Mouse (Mus musculus) ZHBTc4 (cell line): ENCODE results near the gene Bcl2l10.

Experiments used
- DNase-seq: peaks from one replicate; pipeline ENCODE4 v3.0.0-alpha.2; 2011; ENCODE audit warnings: low read depth, low spot score

Gene Bcl2l10

DNA sequence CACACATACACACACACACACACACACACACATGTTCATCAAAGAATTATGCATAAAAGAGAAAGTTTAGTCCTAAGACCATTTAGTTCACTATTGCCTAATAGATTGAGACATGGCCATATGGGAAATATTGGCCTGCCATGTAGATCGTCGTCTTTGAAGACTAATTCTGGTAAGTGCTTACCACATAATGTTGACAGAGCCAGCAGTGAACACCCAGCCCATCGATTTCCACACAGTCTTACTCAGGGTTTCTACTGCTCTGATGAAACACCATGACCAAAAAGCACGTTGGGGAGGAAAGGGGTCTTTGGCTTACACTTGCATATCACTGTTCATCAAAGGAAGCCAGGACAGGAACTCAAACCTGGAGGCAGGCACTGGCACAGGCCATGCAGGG lies 5.1 kb upstream of the Bcl2l10 start:
- DNase-seq, result no peak

DNA sequence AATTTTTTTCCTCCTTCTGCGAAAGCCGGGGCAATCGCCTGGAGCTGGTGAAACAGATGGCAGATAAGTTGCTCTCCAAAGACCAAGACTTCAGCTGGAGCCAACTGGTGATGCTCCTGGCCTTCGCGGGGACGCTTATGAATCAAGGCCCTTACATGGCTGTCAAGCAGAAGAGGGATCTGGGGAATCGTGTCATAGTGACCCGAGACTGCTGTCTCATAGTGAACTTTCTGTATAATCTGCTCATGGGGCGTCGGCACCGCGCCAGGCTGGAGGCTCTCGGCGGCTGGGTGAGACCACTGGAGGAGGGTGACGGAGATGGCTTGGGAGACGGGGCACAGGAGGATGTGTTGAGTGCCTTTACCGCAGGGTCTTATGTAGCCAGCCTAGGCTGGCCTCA lies 508 bp downstream of the Bcl2l10 start:
- DNase-seq, result peak; percentile 43

GRCm38 (mm10) chr9:75348641-75349040 lies 1.1 kb downstream of the Bcl2l10 start:
- DNase-seq, result no peak

DNA sequence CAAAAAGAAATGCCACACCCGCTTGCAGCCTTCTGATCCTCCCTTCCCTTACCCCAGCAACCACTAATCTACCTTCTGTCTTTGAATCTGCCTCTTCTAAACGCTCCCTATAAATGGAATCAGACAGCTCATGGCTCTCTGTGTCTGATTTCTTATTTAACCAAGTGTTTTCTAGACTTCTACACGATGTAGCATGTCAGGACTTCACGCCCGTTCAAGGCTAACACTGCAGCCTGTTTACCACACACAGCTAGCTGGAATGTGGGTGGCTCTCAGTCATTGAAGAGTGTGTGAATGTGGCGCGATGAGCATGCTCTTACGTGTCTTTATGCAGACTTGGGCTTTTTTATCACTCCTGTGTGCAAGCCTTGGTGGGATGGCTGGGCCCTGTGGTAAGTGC lies 5.5 kb downstream of the Bcl2l10 start:
- DNase-seq, result peak; percentile 51

DNA sequence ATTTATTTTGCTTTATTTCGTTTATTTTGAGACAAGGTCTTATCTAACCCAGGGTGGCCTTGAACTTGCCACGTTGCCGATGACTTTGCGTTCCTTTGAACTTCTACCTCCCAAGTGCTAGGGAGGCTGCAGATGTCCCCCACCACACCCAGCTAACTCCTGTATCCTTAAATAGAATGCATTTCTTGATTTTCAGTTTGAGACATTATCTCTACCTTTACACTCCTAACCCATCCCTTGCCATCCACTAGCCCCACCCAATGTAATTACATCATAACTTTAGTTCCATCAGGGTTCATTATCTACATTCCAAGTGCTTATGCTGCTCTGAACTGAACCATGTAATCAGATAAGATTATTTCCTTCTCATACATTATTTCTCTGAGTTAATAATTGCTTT lies 8.2 kb downstream of the Bcl2l10 start:
- no peak for DNase-seq

GRCm38 (mm10) chr9:75357087-75357654 lies 9.6 kb downstream of the Bcl2l10 start:
- DNase-seq, result no peak

DNA sequence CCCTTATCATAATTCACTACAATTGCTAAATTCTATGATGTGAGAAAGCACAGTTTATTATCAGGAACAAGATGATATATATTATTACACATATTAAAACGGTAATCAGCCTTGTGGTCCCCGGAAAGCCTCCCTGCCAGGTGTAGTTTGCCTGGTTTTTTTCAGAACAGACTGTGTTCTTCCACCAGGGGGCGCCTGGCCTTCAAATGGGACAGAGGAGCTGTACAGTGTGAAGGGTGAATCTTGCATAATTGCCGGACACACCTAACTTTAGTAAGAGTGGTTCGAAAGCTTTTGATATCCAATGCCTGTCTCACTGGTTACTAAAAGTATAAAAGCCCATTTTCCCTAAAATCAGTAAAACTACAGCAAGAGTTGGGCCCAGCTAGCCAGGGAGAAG lies 14.1 kb downstream of the Bcl2l10 start:
- peak; percentile 85 for DNase-seq

- DNase-seq, result no peak
These were observed 14.6 kb downstream of the Bcl2l10 start for GRCm38 (mm10) chr9:75362201-75362600.

- no peak for DNase-seq
These were observed 15.4 kb downstream of the Bcl2l10 start for GRCm38 (mm10) chr9:75363001-75363400.

GRCm38 (mm10) chr9:75363702-75364101 lies 16.1 kb downstream of the Bcl2l10 start:
- DNase-seq, result peak; percentile 43

- DNase-seq, result peak; percentile 35
These were observed 17.6 kb downstream of the Bcl2l10 start for GRCm38 (mm10) chr9:75365195-75365594.

DNA sequence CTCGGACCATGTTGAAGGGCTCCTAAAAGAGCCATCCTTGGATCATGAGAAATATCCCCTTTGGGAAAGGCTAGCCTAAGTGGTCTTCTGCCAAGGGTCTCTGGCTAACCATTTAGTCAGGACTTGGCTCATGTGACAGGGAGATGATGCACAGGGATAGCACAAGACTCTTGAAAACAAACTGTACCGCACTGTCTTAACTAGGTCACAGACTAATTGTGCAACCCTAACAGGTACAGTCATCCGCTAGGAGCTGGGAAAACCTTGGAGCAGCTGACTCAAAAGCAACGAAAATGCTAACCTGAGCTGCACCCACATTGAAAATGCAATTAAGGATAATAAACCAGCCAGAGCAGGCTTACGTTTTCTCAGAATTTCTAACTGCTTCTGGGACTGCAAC lies 18.6 kb downstream of the Bcl2l10 start:
- no peak for DNase-seq

GRCm38 (mm10) chr9:75368779-75369178 lies 21.2 kb downstream of the Bcl2l10 start:
- no peak for DNase-seq

GRCm38 (mm10) chr9:75375606-75376005 lies 28.0 kb downstream of the Bcl2l10 start:
- peak; percentile 17 for DNase-seq

GRCm38 (mm10) chr9:75376428-75376827 lies 28.9 kb downstream of the Bcl2l10 start:
- peak; percentile 92 for DNase-seq

- DNase-seq, result no peak
These were observed 31.2 kb downstream of the Bcl2l10 start for GRCm38 (mm10) chr9:75378774-75379173.

DNA sequence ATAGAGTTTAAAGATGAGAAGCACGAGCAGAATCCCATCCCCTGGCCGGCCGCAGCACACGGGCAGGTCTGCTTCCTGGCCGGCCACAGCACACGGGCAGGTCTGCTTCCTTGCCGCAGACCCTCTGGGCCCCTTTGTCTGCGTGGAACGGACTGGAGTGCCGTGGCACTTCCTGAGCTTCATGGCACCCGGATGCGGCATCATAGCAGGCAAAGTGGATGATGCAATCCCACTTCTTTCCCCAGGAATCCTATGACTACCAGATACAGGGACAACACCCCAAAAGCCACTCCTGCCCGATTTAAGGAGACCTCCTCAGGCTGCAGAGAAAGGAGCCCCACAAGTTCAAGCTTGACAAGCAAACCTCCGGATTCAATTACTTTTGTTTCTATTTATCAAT lies 35.3 kb downstream of the Bcl2l10 start:
- DNase-seq, result peak; percentile 69

- DNase-seq, result peak; percentile 76
These were observed 36.2 kb downstream of the Bcl2l10 start for GRCm38 (mm10) chr9:75383785-75384184.

- DNase-seq, result no peak
These were observed 36.9 kb downstream of the Bcl2l10 start for GRCm38 (mm10) chr9:75384337-75384962.

DNA sequence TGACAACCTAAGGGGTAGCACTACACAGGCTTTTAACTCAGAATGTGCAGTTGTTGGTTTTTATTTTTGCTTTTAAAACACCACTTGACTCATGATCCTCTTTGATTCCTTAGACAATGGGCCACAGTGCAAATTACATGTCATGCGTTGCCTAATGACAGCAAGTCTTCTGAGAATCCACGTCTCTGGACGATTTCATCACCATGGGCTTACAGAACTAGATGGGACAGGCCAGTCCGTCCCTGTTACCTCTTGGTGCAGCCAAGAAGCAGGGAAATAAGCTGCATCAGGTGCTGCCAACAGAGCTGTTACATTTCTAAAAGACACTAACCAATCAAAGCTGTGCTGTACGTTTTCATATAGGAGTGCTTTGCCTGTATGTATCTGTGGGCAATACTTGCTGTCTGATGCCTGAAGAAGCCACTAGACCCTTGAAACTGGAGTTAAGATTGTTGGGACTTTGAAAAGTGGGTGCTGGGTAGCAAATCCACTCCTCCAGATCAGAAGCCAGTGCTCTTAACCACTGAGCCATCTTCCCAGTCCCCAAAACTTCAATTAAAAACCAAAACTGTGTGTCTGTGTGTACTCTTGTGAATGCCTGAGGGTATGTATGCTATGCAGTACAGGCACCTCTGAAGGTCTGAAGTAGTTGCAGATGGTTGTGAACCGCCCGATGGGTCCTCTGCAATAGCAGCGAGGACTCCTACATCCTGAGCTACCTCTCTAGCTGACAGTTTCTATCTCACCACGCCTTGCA lies 37.8 kb downstream of the Bcl2l10 start:
- no peak for DNase-seq

DNA sequence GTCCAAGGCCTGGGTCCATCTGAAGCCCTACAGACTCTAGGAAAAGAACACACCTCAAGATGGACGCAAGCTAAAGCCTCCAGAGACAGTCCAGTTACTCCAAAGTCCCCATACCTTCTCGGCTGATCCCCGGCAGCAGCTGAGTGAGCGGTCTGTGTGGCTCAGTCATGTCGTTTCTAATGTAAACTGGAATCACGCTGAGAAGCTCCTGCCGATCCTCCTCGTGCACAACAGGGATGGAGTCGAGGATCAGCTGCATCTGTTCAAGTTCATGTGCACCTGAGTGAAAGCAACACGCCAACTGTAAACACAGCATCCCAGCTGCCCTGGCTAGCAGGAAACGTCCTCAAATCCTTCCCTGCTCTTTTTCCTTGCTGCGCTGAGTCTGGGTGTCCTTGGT lies 45.7 kb downstream of the Bcl2l10 start:
- DNase-seq, result peak; percentile 59

DNA sequence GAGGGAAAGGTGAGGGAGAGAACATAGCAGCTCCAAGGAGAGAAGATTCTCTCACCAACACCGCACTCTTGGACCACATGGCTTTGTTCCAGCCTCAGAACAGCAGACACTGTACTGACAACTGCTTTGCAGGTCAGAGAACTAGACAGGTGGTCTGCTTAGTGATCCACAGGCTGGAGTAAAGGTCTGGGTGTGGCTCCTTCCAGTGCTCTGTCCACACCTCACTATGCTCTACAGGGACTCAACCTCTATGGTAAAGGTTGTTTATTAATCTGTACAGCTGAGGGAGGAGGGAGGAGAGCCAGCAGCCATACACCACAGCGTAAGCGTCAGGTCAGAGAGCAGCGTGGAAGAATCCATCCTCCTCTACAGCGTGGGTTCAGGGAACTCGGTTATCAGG lies 48.4 kb downstream of the Bcl2l10 start:
- DNase-seq, result no peak

DNA sequence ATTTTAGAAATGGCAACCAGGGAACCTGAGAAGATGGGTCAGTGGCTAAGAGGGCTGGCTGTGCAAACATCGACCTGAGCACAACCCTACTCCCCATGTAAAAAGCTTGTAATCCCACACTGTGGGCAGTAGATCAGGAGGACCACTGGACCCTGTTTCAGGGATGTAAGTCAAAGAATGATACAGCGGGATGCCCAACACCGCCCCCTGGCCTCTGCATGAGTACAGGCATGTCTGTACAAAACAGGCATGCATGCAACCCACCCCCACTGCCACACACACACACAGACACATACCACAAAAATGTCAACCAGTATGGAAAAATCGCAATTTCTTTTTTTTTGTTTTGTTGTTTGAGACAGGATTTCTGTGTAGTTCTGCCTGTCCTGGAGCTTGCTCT lies 51.5 kb downstream of the Bcl2l10 start:
- peak; percentile 47 for DNase-seq
